Mouse (Mus musculus) adrenal gland, adult 18-20 months (tissue): ENCODE measurements at regions not wholly inside any gene's neighbourhood (a gene's known extent, or its start where the extent isn't known, plus 50 kb on each side); places are given as distances from the start of the nearest gene placed in this dataset.

Experiments used
- DNase-seq, 2 experiments: peaks; one replicate each; pipeline ENCODE4 v3.0.0; 2021 to 2022; ENCODE audit warnings: low spot score in 2 of 2

GRCm38 (mm10) chr8:44762731-44763130, 172.5 kb upstream of the Fat1 start:
- DNase-seq = no peak

- DNase-seq = no peak
These were observed 170.1 kb upstream of the Fat1 start for GRCm38 (mm10) chr8:44765194-44765593.

GRCm38 (mm10) chr8:44765677-44766076, 169.6 kb upstream of the Fat1 start:
- DNase-seq = no peak

GRCm38 (mm10) chr8:44766111-44766873, 169.0 kb upstream of the Fat1 start:
- no peak for DNase-seq

GRCm38 (mm10) chr8:44767271-44767670, 168.0 kb upstream of the Fat1 start:
- DNase-seq = no peak

- DNase-seq = no peak
These were observed 156.0 kb upstream of the Fat1 start for GRCm38 (mm10) chr8:44779212-44779611.

GRCm38 (mm10) chr8:44782421-44782820, 152.8 kb upstream of the Fat1 start:
- no peak for DNase-seq

GRCm38 (mm10) chr8:44785161-44785560, 150.1 kb upstream of the Fat1 start:
- no peak for DNase-seq

- no peak for DNase-seq
These were observed 148.5 kb upstream of the Fat1 start for GRCm38 (mm10) chr8:44786740-44787139.

- DNase-seq = no peak
These were observed 147.0 kb upstream of the Fat1 start for GRCm38 (mm10) chr8:44788290-44788689.

- no peak for DNase-seq
These were observed 135.7 kb upstream of the Fat1 start for GRCm38 (mm10) chr8:44799513-44799912.

- DNase-seq = peak in 1 of 2 experiments; percentile 13
These were observed 134.4 kb upstream of the Fat1 start for GRCm38 (mm10) chr8:44800827-44801273.

GRCm38 (mm10) chr8:44801604-44802206, 133.5 kb upstream of the Fat1 start:
- DNase-seq = no peak

GRCm38 (mm10) chr8:44802331-44802730, 132.9 kb upstream of the Fat1 start:
- DNase-seq = no peak

GRCm38 (mm10) chr8:44804414-44805178, 130.7 kb upstream of the Fat1 start:
- DNase-seq = no peak

- DNase-seq = no peak
These were observed 129.9 kb upstream of the Fat1 start for GRCm38 (mm10) chr8:44805179-44805815.

GRCm38 (mm10) chr8:44812360-44812759, 122.9 kb upstream of the Fat1 start:
- DNase-seq = no peak

GRCm38 (mm10) chr8:44817532-44818157, 117.6 kb upstream of the Fat1 start:
- no peak for DNase-seq

- DNase-seq = no peak
These were observed 116.0 kb upstream of the Fat1 start for GRCm38 (mm10) chr8:44819270-44819669.

- no peak for DNase-seq
These were observed 115.6 kb upstream of the Fat1 start for GRCm38 (mm10) chr8:44819691-44820090.

GRCm38 (mm10) chr8:44825183-44825757, 110.0 kb upstream of the Fat1 start:
- no peak for DNase-seq
